Mouse (Mus musculus): ENCODE results near the gene Nedd8.

DNA sequence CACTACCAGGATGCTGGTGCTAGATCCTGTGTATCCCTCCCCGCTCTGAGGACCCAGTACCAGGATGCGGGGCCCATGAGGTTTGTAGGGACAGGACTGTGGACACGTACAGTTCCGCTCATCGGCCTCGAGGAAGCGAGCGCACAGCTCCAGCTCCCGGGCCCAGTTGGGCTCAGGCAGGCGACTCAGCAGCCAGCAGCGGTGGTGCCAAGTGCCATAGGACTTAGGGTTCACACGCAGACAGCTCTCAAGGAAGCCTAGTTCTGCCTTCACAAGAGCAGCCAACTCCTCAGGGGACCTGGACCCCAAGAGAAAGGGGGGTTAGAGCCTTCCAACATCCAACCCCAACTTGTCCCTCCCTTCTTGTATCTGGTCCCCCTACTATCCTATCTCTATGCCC lies 48.7 kb upstream of the Nedd8 start:
- TF ChIP-seq POLR2A (IDR thresholded peaks at IDR 0.05; ENCODE audit: low read depth, low read length) (no peak), CTCF (IDR thresholded peaks at IDR 0.05; ENCODE audit: borderline replicate concordance, insufficient read depth, low read length) (no peak)
